Mouse (Mus musculus) 416B (cell line): ENCODE measurements at regions not wholly inside any gene's neighbourhood (a gene's known extent, or its start where the extent isn't known, plus 50 kb on each side); places are given as distances from the start of the nearest gene placed in this dataset.

Experiments
- DNase-seq: peaks from one replicate; pipeline ENCODE4 v3.0.0; 2011; ENCODE audit warnings: low read depth

- DNase-seq, result no peak
Observed at GRCm38 (mm10) chr11:41370995-41371394, 615.9 kb upstream of the Ccng1 start.

GRCm38 (mm10) chr11:41341107-41341506, 586.0 kb upstream of the Ccng1 start:
- no peak for DNase-seq

- DNase-seq, result peak; percentile 1
Observed at GRCm38 (mm10) chr11:41340383-41340782, 585.3 kb upstream of the Ccng1 start.

- DNase-seq, result no peak
Observed at GRCm38 (mm10) chr11:41337134-41337533, 582.0 kb upstream of the Ccng1 start.

- DNase-seq, result no peak
Observed at GRCm38 (mm10) chr11:41333689-41334088, 578.6 kb upstream of the Ccng1 start.
